Mouse (Mus musculus) G1E-ER4 (cell line): ENCODE measurements around the gene Hlcs. TPM values are rescaled to one million over a fixed set of nuclear protein-coding genes. Genes with fewer than 3 reads are reported as not detected.

ENCODE experiments used
- GATA1 ChIP-seq: IDR thresholded peaks from one replicate; pipeline ENCODE4 v1.8.0; 2012; ENCODE audit warnings: low read length, inconsistent platforms
- polyA plus RNA-seq: library from polyadenylated mRNA; stranded (reverse); fragments of >175 nt; gene quantifications from 2 replicates; pipeline ENCODE4 v1.2.3, GENCODE M21; 2012

The Hlcs gene
- polyA plus RNA-seq, 1 experiment: 3.7 TPM

GRCm38 (mm10) chr16:94079856-94080555 is 233.4 kb downstream of the Hlcs start:
- no peak for TF ChIP-seq GATA1

GRCm38 (mm10) chr16:94079075-94079855 is 234.1 kb downstream of the Hlcs start:
- no peak for TF ChIP-seq GATA1

Other genes starting within 250 kb of the Hlcs start
- gene Sim2, start 228.6 kb downstream of the Hlcs start, polyA plus RNA-seq: not detected in 2 replicates
- not detected in 2 replicates for gene Ripply3, start 14.8 kb upstream of the Hlcs start, polyA plus RNA-seq
- gene Ttc3, start 57.0 kb upstream of the Hlcs start, polyA plus RNA-seq: 5.6 and 9.4 TPM in 2 replicates
- 18.6 and 25.3 TPM in 2 replicates for gene Pigp, start 58.3 kb upstream of the Hlcs start, polyA plus RNA-seq
- 2.9 and 3.9 TPM in 2 replicates for gene Vps26c, start 213.3 kb upstream of the Hlcs start, polyA plus RNA-seq